Mouse (Mus musculus) frontal cortex, postnatal 10 days (tissue): ENCODE measurements around the gene Pom121l2.

Source experiments
- DNase-seq, 2 experiments: peaks; one replicate each; pipeline ENCODE4 v3.0.0; 2022; ENCODE audit warnings: low spot score in 2 of 2, mixed read lengths in 1 of 2

Pom121l2 gene

DNA sequence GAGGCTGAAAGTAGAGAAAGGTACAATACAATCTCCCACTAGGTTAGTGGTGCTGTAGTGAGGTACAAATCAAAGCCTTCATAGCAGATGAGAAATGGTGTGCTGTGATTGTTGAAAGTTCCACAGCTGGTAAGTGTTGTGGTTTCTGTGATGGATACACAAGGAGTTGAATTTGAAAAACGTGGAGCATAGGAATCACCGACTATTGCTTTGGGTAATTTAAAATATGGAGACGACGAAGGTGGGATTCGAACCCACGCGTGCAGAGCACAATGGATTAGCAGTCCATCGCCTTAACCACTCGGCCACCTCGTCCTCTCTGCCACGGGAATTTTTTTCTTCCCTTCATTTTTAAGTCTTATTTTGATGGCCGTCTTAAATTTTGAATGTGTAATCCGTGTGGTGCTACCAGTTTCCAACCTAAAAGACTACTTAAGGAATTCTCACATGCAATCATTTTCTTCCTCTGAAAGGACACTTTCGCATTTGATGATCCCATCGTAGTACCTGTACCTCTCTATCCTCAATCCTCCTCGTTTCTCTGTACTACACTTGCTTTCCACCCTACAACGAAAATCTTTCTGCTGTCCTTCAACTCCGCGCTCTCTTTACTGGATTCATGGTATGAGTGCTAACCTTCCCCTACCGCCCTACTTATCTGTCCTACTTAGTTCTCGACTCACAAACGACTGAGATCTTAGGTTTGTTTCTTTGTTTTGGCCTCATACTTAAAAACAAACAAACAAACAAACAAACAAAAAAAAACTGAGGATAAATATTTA lies 13.2 kb downstream of the Pom121l2 start:
- DNase-seq, result peak in 1 of 2 experiments; percentile 17

DNA sequence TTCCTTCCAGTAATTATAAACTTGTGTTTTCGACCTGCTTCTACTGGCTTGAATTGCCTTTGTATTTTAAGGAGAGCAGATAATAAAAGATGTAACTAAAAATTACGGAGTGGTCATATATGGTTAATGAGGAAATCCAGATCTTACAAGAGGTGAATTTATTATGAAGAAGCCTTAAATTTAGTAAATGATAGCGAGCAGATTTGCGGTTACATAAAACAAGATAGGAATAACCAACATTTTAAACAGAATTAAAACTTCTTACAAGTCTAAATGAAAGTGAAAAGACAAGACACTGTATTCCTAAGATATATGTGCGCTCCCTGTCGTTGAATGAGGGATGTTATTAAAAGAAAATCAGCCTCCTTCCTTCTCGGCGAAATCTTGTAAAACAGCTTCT lies 13.9 kb downstream of the Pom121l2 start:
- no peak for DNase-seq

DNA sequence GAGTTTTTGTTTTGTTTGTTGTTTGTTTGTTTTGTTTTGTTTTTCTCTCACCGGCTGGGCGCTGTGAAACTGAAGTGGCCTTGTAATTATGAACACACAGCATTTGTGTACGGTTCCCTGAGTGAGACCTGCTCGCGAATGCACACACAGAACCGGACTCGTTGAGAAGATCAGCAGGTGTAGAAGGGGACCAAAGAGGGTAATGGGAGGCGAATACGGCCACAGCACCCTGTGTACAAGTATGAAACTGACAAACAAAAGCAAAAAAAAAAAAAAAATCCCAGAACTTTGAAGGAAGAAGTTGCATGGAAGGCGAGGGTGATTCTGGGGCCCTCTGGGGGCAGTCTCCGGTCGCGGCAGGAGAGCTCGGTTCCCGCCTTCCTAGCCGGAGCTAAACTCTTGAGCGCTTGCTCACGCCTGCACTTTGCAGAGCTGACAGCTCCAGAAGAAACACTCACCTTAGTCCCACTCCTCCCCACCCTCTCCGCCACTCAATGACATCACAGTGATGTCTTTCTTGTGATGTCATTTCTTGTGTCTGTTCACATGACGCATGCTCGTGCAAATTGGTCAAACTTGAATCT lies 14.4 kb downstream of the Pom121l2 start:
- no peak for DNase-seq

DNA sequence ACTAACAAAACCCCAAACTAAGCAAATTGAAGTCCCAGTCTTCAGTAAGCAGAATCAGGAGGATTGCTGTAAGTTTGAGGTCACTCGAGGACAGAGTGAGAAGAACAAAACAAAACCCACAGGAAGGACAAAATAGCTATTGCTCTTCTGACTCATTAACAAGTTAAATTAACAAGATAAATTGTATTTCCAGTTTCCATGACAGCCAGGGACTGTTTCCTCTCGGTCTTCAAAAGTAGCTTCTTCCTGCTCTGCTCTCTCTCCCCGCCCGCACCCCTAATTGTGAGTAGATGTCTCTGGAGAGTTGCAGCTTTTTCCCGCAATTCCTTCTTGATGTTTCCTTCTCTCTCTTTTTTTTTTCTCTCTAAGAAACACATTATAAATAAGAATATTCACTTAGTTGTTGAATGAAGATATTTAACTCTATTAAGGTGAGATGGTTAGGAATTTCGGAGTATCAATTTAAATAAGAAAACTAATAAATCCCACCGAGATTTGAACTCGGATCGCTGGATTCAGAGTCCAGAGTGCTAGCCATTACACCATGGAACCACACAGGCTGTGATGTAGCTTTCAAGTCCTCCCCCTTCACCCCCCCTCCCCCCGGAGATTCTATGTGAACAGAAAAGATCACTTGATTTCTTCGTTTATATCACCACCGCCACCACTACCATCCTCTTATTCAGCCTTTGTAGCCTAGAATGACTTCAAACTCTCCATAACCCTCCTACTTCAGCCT lies 15.3 kb downstream of the Pom121l2 start:
- no peak for DNase-seq

DNA sequence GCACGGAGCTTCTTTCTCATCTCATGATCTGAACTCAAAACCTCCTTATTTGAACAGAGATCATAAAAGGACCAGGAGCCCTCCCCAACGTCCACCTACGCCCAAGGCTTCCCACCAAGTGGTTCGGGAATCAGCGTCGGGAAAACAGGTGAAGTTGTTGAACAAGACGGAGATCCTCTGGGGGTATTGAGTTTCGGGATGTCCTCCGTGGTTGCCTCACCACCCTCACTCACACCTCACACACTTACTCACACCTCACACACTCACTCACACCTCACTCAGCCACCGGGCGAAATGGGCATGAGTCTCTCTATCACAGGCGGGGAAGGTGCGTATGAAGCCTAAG lies 15.8 kb downstream of the Pom121l2 start:
- DNase-seq, result no peak

DNA sequence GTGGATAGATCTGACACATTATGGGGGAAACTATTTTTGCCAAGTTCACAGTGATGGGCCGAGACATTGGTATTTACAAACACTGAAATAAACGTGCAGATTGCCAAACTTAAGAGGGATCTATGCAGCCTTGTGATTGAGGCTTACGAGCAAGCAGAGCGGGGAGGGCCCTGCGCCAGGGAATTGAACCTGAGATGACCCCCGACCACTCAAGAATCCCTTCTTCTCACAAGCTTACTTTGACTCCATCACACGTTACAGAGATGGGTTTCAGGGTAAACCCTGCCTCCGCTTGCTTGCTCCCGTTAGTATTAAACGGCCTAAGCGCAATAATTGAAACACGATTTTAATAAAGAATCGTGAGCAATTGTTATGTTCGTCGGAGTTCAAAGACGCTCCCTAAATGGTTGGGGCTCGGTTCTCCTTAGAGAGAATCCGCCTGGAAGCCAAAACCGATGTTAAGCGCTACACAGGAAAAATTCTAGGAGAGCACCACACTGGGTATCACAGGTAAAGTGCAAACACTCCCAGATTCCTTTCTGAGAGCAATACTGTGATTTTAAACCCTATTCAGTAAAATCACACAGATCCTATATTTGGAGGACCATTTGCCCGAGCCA lies 16.3 kb downstream of the Pom121l2 start:
- no peak for DNase-seq

DNA sequence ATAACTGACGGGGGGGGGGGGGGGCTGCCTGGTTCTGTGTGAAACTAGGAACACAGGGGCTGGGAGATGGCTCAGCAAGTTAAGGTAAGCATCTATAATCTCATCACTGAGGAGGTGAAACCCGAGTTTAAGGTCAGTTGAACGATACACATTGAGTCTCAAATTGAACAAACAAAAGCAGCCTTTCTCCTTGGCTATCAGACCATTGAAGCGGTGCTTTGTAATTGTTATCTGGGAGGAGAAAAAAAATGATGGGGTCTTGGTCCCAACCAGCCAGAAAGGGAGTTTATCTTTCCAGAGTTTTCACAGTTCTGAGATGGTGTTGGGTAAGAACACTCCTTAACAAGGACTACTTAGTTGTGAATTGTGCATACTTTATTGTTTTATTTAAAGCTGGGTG lies 16.8 kb downstream of the Pom121l2 start:
- no peak for DNase-seq

DNA sequence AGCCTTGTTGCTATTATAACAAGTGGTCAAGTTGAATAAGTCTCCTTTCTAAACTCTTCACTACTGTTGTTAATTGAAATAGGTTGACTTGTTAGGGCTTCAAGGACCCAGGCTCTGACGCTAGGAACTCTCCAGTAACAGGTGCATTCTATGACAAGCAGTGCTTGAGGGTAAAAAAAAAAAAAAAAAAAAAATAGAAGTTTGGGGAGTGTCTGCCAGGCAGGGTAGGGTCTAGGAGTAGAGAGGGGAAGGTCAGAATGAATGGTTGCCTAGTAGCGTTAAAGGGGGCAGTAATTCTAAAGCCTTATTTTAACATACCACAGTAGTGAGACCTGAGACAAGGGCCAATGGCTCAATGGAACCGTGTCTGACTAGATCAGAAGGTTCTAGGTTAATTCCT lies 17.4 kb downstream of the Pom121l2 start:
- no peak for DNase-seq

DNA sequence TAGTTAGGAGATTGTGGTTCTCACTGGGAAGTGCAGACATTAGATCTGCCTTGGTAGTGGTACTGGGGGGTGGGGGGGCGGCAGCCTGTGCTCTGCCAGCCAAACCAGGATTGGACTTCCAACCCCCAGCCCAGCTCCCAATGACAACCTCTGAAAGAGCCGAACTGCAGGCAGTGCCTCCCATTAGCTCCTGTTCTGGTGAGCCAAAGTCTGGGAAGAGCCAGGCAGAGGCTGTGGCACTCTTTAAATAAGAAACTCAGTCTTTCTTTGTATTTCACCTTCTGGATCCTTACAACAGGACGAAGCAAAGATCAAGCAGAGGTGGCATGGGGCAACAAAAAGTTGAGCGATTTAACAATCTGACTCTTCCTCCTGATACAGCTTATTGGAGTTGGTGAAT lies 18.2 kb downstream of the Pom121l2 start:
- no peak for DNase-seq

DNA sequence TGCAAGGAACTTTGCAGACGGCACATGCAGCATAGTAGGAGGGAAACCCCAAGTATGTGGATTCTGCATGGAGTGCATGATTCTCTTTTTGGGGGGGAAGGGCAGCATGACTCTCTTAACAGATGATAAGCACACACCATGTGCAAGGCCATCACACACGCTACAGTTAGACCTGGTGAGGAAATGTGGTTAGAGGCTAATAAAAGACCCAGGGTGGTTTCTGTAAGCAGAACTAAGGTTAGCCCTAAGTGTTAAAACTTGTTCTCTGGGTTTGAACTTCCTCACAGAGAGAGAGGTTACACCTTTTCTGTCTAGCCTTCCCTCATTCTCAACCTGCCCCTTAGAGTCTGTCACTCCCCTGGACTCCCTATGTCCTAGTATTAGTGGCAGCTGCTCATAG lies 20.4 kb downstream of the Pom121l2 start:
- no peak for DNase-seq

DNA sequence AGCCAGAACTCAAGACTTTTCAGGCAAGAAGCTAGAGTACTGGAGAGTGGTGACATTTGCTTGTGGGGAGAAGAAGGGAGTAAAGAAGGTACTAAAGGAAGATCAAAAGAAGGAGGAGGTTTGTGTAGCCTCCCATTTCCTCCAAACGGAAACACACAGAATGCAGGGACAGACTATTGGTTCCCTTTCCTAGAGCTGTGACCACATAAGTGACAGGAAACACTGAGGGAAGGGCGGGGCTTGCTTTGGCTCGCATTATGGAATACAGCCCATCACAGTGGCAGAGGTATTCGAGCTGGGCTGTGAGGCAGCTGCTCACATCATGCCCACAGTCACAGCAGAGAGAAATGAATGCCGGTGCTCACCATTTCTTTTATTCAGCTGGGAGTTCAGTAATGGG lies 20.8 kb downstream of the Pom121l2 start:
- DNase-seq, result no peak

DNA sequence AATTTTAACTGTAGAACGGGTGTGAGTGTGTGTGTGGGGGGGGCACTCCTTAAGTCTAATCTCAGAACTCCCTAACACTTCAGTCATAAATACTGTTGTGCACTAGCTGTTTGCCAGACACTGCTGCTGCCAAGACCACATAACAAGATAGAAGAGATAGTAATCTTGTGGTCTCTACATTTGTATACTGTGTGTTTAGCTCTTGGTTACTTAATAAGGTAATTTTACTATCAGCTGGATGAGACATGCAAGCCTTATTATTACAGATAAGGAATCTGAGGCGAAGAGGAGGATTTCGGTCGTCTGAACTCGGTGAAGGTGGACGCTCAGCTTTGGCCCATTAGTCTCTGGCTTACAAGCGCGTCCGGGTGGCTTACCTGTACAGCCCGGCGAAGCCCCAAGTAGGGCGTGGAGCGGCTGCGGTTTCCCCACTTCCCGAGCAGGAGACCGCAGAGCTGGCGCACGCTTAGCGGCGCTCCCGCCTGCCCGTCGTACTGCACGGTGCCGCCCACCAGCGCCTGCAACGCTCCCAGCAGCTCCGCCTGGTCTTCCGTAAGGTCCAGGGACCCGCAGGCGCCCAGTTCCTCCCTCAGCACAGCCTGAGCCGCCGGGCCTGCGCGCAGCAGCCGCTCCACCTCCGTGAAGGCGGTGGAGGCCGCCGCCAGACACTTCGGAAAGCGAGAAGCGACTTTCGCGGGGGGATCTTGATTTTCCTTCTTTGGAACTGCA lies 24.8 kb downstream of the Pom121l2 start:
- DNase-seq, result no peak

DNA sequence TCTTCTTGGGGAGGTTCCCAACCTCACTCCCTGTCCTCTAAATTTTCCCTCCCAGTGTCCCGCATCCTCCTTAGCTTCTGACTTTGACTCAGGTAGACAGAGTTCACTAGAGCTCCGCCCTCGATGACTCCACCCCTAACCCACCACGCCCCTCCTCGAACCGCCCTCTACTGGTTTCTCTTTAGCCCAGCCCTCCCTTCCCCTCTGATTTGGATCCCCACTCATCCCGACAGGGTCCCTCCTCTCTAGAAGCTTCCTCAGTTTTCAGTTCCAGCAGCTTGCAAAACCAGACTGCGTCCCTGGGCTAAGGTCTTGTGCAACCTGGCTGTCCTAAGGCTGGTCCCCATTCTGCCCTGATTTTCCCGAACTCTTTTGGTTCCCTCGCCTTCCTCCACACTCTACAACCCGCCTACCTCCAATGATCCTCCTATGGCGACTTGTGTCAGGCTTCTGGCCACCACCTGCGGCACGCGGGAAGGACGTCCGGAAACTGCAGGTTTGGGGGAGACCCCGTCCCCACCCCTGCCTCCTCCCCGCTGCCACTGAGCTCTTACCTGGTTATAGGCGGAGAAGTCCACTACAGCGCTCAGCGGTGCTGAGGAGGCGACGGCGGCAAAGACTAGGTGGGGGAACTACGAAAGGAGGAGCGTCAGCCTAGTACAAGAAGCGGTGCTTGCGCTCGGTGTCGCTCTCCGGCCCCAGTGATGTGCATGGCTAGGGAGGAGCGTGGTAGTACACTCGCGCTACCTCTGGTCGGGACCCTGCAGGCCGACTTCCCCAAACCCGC lies 25.5 kb downstream of the Pom121l2 start:
- no peak for DNase-seq

DNA sequence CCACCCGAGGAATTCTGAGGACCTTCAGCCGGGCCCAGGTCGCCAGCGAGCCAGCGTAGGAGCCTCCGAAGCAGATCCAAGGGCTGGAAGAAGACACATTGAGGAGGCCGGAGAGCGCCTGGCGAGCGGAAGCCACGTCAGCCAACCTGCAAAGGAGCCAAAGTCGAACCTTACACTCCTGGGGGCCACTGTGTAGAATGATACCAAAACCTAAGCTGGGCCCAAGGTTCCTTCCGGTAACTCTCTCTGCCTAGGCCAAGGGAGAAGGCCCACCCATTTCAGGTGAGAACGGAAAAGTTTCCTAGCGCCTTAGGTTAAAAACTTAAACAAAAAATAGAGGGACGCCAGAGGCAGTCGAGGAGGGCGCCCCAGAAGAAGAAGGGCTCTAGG lies 26.1 kb downstream of the Pom121l2 start:
- DNase-seq, result no peak

DNA sequence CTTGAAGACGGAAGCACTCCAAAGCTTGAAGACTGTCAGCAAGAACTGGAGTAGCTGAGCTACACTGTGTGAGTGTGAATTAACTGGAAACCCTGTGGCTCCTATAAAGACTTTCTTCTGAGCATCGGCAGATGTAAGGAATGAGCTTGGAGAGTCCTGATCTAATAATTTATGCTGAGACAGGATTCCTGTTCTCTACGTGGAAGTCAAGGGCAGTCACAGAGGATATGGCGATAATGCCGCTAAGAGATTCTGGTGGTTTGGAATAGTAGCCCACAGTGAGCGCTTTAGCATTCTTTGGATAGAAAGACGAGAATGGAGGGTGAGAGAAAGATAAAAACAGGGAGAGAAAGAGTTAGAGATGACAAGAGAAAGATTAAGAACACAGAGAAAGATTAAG lies 26.9 kb downstream of the Pom121l2 start:
- DNase-seq, result no peak

DNA sequence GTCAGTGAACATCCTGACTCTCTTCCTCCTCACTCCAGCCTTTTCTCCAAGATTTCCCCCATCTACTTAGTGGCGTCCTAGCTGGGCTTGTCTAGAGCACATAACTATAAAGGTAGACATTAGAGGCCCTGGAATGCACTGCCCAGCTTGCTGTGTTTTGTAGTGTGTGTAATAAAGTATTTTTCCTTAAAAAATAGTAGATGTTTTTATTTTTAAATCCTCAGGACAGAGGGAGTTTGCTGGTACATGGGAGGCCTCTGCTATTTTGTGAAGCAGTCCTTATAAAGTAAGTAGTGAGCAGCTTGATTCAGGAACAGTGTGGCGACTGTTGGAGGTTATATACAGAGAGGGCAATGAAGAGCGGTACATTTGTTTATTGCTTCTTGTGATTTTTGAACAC lies 27.7 kb downstream of the Pom121l2 start:
- no peak for DNase-seq

DNA sequence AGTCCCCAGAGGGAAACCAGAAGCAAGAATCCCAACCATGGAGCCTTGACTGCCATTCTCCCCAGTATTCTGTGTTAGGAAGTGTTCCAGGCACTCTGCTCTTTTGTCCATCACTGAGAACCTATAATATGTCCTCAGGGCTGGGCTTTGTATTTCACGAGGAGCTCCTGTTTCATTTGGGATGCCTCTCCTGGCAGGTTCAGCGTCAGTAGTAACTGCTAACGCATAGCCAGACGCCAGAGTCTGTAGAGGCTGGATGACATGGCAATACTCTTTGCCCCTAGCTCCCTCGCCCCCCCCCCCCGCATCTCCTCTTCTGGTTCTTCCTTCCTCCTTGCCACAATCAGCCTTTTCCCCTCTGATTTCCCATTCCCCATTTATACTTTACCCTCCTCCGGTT lies 28.6 kb downstream of the Pom121l2 start, which contains the start of gene Prss16:
Gene Prss16, minus strand, starts transcription at position 101 of the 400 bp plus-strand sequence.
- DNase-seq, result no peak

DNA sequence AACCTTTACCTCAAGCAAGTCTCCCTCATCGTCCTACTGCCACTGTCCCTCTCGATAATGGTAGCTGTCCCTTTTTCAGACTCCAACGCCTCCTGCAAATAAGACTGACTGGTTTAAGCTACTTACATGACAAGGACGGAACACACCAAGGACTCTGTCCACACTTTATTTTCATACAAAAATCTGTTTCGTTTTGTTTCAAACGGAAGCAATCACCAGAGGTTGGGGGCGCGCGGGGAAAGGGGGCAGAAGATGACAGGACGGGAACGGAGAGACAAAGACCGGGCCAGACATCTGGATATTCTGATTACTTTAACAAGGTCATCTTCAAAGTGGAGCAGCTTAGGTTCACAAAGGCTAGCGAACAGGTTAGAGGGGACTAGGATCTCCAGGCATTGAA lies 32.7 kb downstream of the Pom121l2 start:
- DNase-seq, result no peak

DNA sequence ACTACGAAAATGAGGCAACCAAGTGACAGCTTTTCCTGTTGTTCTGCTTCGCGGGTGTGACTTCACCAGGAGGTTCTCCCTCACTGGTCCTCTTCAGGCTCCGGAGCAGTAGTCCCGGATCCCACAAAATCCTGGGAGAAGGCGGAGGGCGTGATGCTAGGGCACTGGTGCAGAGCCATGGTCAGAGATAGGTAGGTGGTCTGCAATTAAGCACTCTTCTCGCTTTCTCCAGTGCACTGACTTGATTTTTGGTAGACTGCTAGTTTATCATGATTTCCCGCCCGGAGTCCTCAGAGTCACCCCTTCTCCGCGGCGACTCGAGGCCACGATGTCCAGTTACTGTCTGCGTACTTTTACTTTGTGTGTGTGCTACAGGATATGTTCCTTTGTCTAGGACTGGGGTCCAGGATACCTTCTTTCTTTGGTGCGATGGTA lies 33.4 kb downstream of the Pom121l2 start:
- no peak for DNase-seq

DNA sequence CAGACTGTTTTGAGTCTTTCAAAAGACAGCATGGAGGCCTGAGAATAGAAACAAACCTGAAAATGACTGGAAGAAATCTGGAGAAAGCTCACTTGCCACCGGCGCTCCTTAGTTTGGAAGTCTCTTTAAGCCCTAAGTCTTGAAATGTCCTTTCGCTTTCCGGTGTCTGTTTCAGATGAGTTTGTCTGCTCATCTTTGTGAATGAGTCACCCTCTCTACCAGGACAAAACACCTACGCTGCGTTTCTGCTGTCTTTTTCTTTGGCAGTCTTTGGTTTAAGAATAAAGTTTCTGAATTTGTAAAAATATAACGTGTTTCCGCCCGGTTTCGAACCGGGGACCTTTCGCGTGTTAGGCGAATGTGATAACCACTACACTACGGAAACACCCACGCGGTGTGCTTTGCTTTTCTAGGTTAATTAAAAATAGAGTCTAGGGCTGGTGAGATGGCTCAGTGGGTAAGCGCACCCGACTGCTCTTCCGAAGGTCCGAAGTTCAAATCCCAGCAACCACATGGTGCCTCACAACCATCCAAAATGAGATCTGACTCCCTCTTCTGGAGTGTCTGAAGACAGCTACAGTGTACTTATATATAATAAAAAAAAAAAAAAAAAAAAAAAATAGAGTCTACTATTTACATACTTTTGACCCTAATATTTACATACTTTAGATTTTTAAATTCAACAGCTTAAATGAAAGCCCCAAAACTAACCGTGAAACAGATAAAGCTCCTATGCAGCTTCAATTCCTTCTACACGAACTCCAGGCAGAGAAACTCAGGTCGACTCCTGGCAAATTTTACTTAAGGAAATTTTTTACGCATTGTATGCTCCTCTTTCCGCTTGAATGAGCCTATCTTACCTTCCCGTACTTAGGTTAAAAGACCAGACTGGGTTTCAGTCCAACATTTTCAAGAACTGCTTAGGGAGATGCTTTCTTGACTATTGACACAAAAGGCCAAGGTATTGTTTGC lies 34.8 kb downstream of the Pom121l2 start:
- peak in 1 of 2 experiments; percentile 48 for DNase-seq
